Mouse (Mus musculus) stomach, postnatal 0 days (tissue): Measurements from ENCODE around the gene Trmt10a. TPM values are rescaled to one million over a fixed set of nuclear protein-coding genes. Genes with fewer than 3 reads are reported as not detected.
A peak's percentile ranks its signal among the peaks of the same experiment; 100 is the strongest.

Source experiments
- ATAC-seq: fragments of 200-750 bp; cut with Nextera tagmentation; 2 replicates; pipeline ENCODE4 v1.8.0; 2017; ENCODE audit not compliant: low FRiP score, low TSS enrichment
- DNase-seq: peaks from one replicate; pipeline ENCODE4 v3.0.0-alpha.2; 2016; ENCODE audit warnings: low spot score
- H3K27ac ChIP-seq: fragments of 300-500 bp; sonication (generic); replicated peaks from 2 replicates; pipeline ENCODE4 v1.5.1; 2014; ENCODE audit warnings: mild to moderate bottlenecking, control low read depth
- H3K27me3 ChIP-seq: fragments of 300-500 bp; sonication (generic); 2 replicates; pipeline ENCODE4 v1.6.1; 2014; ENCODE audit warnings: low read length; ENCODE audit not compliant: control insufficient read depth, insufficient read depth
- H3K36me3 ChIP-seq: fragments of 300-500 bp; sonication (generic); 2 replicates; pipeline ENCODE4 v1.6.1; 2014; ENCODE audit warnings: low read length, mixed read lengths; ENCODE audit not compliant: control insufficient read depth, insufficient read depth
- H3K4me1 ChIP-seq: fragments of 300-500 bp; sonication (generic); replicated peaks from 2 replicates; pipeline ENCODE4 v1.6.1; 2014; ENCODE audit warnings: antibody characterized with exemption; ENCODE audit not compliant: control insufficient read depth, insufficient read depth
- H3K4me2 ChIP-seq: fragments of 300-500 bp; sonication (generic); replicated peaks from 2 replicates; pipeline ENCODE4 v1.6.1; 2014; ENCODE audit warnings: low read depth, mild to moderate bottlenecking, control low read depth, moderate library complexity
- H3K4me3 ChIP-seq: fragments of 300-500 bp; sonication (generic); 2 replicates; pipeline ENCODE4 v1.5.1; 2014; ENCODE audit warnings: low read depth, low read length, control low read depth
- H3K9ac ChIP-seq: fragments of 300-500 bp; sonication (generic); 2 replicates; pipeline ENCODE4 v1.6.1; 2014; ENCODE audit warnings: mild to moderate bottlenecking, low read length, control low read depth, mixed read lengths
- H3K9me3 ChIP-seq: fragments of 300-500 bp; sonication (generic); 2 replicates; pipeline ENCODE4 v1.6.1; 2016; ENCODE audit warnings: low read length; ENCODE audit not compliant: control insufficient read depth
- CTCF ChIP-seq: IDR thresholded peaks from 2 replicates; pipeline ENCODE4 v1.5.1; 2016; ENCODE audit warnings: antibody characterized with exemption, low read depth, mild to moderate bottlenecking, moderate library complexity
- EP300 ChIP-seq: optimal IDR thresholded peaks from 2 replicates; pipeline ENCODE3; 2016; ENCODE audit warnings: antibody characterized with exemption
- WGBS: fragments of 180-500 bp; shearing (Covaris S2); extraction: QIAGEN DNeasy Blood & Tissue Kit; methylation state at CpG from one replicate; pipeline ENCODE4 v1.1.7; 2014; 5-methylcytosine and 5-hydroxymethylcytosine counted together
- polyA plus RNA-seq: library from polyadenylated mRNA; unstranded; fragments of >200 nt; fragmentation: Nextera tagmentation; extraction: Ambion mirVana; gene quantifications from 2 replicates; pipeline ENCODE4 v1.2.1, GENCODE M21; 2015

The Trmt10a gene
- polyA plus RNA-seq, 1 experiment from 2014 or later: 5.3 TPM

DNA sequence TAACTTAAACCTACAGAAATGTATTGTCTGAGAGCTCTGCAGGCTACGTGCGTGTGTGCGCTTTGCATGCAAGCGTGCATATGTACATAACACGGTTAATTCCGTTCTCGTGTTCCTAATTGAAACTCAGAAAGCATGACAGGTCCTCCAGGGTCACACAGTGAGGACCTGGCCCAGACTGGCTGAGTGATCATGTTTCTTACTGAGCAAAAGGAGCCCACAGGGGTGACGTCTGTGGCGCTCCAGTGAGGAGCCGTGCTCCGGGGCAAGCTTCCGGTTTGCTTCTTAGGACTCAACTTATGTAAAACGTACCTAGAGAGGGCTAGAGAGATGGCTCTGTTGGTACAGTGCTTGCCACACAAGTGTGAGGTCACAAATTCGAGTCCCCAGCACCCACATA is 53.8 kb downstream of the Trmt10a start:
- DNase-seq (no peak), ATAC-seq (no peak)
- Histone ChIP-seq H3K27me3 (no peaks in the 10 kb centered on the region), H3K9ac (no peak overlapping the region), H3K36me3 (no peaks in the 10 kb centered on the region), H3K4me1 (no peaks in the 10 kb centered on the region), H3K27ac (no peak overlapping the region), H3K9me3 (no peaks in the 10 kb centered on the region), H3K4me3 (no peak overlapping the region), H3K4me2 (no peak overlapping the region)
- 85% methylated on average over 14 of the region's 14 CpGs for WGBS
- TF ChIP-seq EP300 (no peak), CTCF (no peak)

DNA sequence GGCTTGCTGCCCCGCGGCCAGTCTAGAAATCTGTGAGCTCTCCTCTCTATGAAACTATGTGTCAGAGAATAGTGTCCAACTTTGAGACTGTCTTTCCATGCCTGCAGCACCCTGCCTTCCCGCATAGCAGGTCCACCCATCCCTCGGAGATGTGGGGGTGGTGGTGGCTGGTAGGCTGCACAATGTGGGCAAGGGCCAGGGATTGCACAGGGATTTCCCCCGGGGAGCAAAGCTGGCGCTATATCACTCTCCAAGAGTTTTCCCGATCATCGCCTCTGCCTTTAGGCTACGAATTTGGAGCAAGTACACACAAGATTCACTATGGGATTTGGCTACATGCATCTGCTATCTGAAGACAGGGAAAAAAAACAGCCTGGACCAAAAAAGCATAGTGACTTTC is 54.3 kb downstream of the Trmt10a start:
- H3K36me3 ChIP-seq: no peaks in the 10 kb centered on the region
- DNase-seq (no peak), ATAC-seq (0 out of 2 replicates have a peak, but pooled peaks have one; percentile 45)
- H3K4me1 ChIP-seq: no peaks in the 10 kb centered on the region
- H3K9me3 ChIP-seq: no peaks in the 10 kb centered on the region
- WGBS: 62% methylated on average over 9 of the region's 9 CpGs
- no peak overlapping the region for H3K27ac ChIP-seq
- H3K4me2 ChIP-seq: no peak overlapping the region
- no peak overlapping the region for H3K4me3 ChIP-seq
- TF ChIP-seq CTCF: no peak
- TF ChIP-seq EP300: no peak
- no peak overlapping the region for H3K9ac ChIP-seq
- no peaks in the 10 kb centered on the region for H3K27me3 ChIP-seq

GRCm38 (mm10) chr3:138197973-138198721 is 54.9 kb downstream of the Trmt10a start:
- Histone ChIP-seq H3K36me3 (no peaks in the 10 kb centered on the region), H3K9ac (peak overlapping the region; percentile 35; the same call in 1 of the 2 replicates), H3K9me3 (no peaks in the 10 kb centered on the region), H3K4me1 (no peaks in the 10 kb centered on the region), H3K27ac (no peak overlapping the region), H3K4me2 (peak overlapping the region; percentile 43), H3K4me3 (peak overlapping the region; percentile 19; the same call in 1 of the 2 replicates), H3K27me3 (no peaks in the 10 kb centered on the region)
- ATAC-seq (peak; percentile 90), DNase-seq (peak; percentile 87)
- WGBS: 24% methylated on average over 20 of the region's 20 CpGs
- TF ChIP-seq EP300: no peak
- peak; percentile 99 for TF ChIP-seq CTCF

- Histone ChIP-seq H3K36me3 (no peaks in the 10 kb centered on the region), H3K4me2 (no peak overlapping the region), H3K27ac (no peak overlapping the region), H3K4me3 (no peak overlapping the region), H3K27me3 (no peaks in the 10 kb centered on the region), H3K9ac (no peak overlapping the region), H3K9me3 (no peaks in the 10 kb centered on the region), H3K4me1 (no peaks in the 10 kb centered on the region)
- no peak for DNase-seq
- TF ChIP-seq EP300: no peak
- no peak for TF ChIP-seq CTCF
- WGBS: 79% methylated on average over 7 of the region's 7 CpGs
- no peak for ATAC-seq
These were observed 55.4 kb downstream of the Trmt10a start for GRCm38 (mm10) chr3:138198722-138199068.

DNA sequence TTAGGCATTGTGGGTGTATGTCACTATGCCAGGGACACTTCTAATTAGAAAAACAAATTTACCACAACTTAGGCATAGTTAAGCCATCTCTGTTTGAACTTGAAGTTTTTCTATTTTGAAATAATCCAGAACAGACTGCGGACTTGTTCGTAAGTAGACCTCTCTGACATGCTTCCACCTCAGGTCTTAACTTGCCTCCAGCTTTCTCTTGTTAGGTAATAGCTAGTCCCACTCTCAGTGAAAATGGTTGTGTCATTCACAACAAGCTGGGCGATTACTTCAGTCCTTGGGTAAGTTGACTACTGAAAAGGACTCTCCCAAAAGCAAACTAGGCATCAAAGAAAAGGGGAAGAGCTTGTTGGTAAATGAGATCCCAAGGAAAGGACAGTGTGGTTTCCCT is 65.6 kb downstream of the Trmt10a start:
- ATAC-seq: no peak
- H3K27me3 ChIP-seq: no peaks in the 10 kb centered on the region
- H3K9me3 ChIP-seq: no peaks in the 10 kb centered on the region
- H3K4me2 ChIP-seq: no peak overlapping the region
- no peak overlapping the region for H3K27ac ChIP-seq
- no peak overlapping the region for H3K4me3 ChIP-seq
- DNase-seq: no peak
- no peaks in the 10 kb centered on the region for H3K4me1 ChIP-seq
- no peak overlapping the region for H3K9ac ChIP-seq
- TF ChIP-seq EP300 (no peak), CTCF (no peak)
- H3K36me3 ChIP-seq: no peaks in the 10 kb centered on the region
- 78% methylated on average over 3 of the region's 3 CpGs for WGBS

Other genes starting within 250 kb of the Trmt10a start
- gene Lamtor3, start 224.9 kb upstream of the Trmt10a start, polyA plus RNA-seq: 104 and 106 TPM in 2 replicates
- gene Dapp1, start 161.9 kb upstream of the Trmt10a start, polyA plus RNA-seq: 24.0 and 26.8 TPM in 2 replicates
- 0.04 and 0.07 TPM in 2 replicates for gene 1110002E22Rik, start 78.4 kb upstream of the Trmt10a start, polyA plus RNA-seq
- 0.06 TPM in 1 of 2 replicates, not detected in the other for gene Gm5105, start 76.1 kb upstream of the Trmt10a start, polyA plus RNA-seq
- 14.1 TPM in 2 replicates for gene Mttp, start 1.5 kb downstream of the Trmt10a start, polyA plus RNA-seq
- 0.11 and 0.22 TPM in 2 replicates for gene 4930579F01Rik, start 50.4 kb downstream of the Trmt10a start, polyA plus RNA-seq
- 31.3 and 43.4 TPM in 2 replicates for gene Adh7, start 74.3 kb downstream of the Trmt10a start, polyA plus RNA-seq
- gene Adh1, start 117.5 kb downstream of the Trmt10a start, polyA plus RNA-seq: 134 and 155 TPM in 2 replicates
- 32.6 and 47.0 TPM in 2 replicates for gene Adh6a, start 169.8 kb downstream of the Trmt10a start, polyA plus RNA-seq
- 0.74 and 0.79 TPM in 2 replicates for gene Adh6b, start 198.3 kb downstream of the Trmt10a start, polyA plus RNA-seq